Mouse (Mus musculus) kidney, adult 2 months (tissue): ENCODE data around the gene Senp7. TPM values are rescaled to one million over a fixed set of nuclear protein-coding genes. Genes with fewer than 3 reads are reported as not detected.
"Not testable (repeated sequence)": the region's sequence is repeated elsewhere in the genome, so short reads cannot be mapped to it uniquely, and the experiment has no call there.

Source experiments
- DNase-seq: peaks from one replicate; pipeline ENCODE4 v3.0.0; 2021
- H3K27ac ChIP-seq: fragments of 200-500 bp; 2 replicates; pipeline ENCODE4 v1.5.1; 2012; ENCODE audit warnings: low read depth, low read length, control low read depth, inconsistent platforms; ENCODE audit not compliant: insufficient read depth
- H3K27me3 ChIP-seq: fragments of 200-500 bp; replicated peaks from 2 replicates; pipeline ENCODE4 v1.6.1; 2012; ENCODE audit warnings: mild to moderate bottlenecking, moderate library complexity, low read length, inconsistent platforms; ENCODE audit not compliant: control insufficient read depth, insufficient read depth
- H3K36me3 ChIP-seq: fragments of 200-500 bp; 2 replicates; pipeline ENCODE4 v1.6.1; 2012; ENCODE audit warnings: mild to moderate bottlenecking, moderate library complexity, low read length, inconsistent platforms; ENCODE audit not compliant: control insufficient read depth, insufficient read depth
- H3K4me1 ChIP-seq: fragments of 200-500 bp; 2 replicates; pipeline ENCODE4 v1.6.1; 2011; ENCODE audit warnings: low read length; ENCODE audit not compliant: control insufficient read depth, insufficient read depth
- H3K4me3 ChIP-seq: fragments of 200-500 bp; 2 replicates; pipeline ENCODE4 v1.5.1; 2011; ENCODE audit warnings: mild to moderate bottlenecking, low read depth, low read length, control low read depth; ENCODE audit not compliant: insufficient read depth
- CTCF ChIP-seq: fragments of 200-500 bp; conservative IDR thresholded peaks from 2 replicates; pipeline ENCODE4 v1.5.1; 2011; ENCODE audit warnings: low read depth, mild to moderate bottlenecking, control low read depth, low read length, moderate library complexity, mixed read lengths; ENCODE audit not compliant: insufficient read depth, insufficient read length
- POLR2A ChIP-seq: fragments of 200-500 bp; IDR thresholded peaks from one replicate; pipeline ENCODE4 v1.6.1; 2011; ENCODE audit warnings: low read depth, low read length, control low read depth
- WGBS: fragments of 180-500 bp; shearing (Covaris S2); methylation state at CpG from one replicate; pipeline ENCODE4 v1.1.7; 2018; 5-methylcytosine and 5-hydroxymethylcytosine counted together
- polyA plus RNA-seq: library from polyadenylated mRNA; depleted of rRNA; stranded (reverse); fragments of >200 nt; gene quantifications from 2 replicates; pipeline ENCODE4 v1.2.3, GENCODE M21; 2012

The Senp7 gene
- polyA plus RNA-seq, 1 experiment = 3.1 TPM

DNA sequence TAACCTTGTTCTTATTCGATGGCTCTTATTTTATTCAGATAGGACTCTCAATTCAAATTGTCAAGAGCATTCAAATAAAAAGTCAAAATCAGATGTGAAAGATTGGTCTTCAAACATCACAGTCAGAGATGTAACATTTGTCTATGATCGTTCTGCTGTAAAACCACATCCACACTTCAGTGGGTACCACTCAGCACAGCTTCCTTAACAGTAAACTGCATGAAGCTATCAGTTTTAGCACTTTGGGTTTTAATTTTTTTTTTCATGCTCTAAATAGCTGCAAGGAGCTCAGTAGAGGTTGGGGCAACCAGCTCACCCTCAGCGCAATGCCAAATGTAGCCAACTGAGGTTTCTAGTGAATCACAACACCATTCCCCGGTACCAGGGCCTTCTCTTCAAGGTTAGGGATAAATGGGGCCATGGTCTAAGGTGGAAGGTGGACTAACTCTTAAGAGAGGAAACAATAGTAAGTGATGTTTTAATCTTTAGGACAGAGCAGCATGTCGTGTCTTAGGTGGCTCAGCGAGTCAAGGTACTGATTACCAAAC is 20.5 kb downstream of the Senp7 start:
- no peaks in the 10 kb centered on the region for H3K27me3 ChIP-seq
- no peak for DNase-seq
- H3K36me3 ChIP-seq = no peaks in the 10 kb centered on the region
- 88% methylated on average over 6 of the region's 6 CpGs for WGBS
- TF ChIP-seq CTCF = no peak
- TF ChIP-seq POLR2A = no peak
- no peaks in the 10 kb centered on the region for H3K4me1 ChIP-seq
- no peak overlapping the region for H3K27ac ChIP-seq
- H3K4me3 ChIP-seq = no peak overlapping the region

DNA sequence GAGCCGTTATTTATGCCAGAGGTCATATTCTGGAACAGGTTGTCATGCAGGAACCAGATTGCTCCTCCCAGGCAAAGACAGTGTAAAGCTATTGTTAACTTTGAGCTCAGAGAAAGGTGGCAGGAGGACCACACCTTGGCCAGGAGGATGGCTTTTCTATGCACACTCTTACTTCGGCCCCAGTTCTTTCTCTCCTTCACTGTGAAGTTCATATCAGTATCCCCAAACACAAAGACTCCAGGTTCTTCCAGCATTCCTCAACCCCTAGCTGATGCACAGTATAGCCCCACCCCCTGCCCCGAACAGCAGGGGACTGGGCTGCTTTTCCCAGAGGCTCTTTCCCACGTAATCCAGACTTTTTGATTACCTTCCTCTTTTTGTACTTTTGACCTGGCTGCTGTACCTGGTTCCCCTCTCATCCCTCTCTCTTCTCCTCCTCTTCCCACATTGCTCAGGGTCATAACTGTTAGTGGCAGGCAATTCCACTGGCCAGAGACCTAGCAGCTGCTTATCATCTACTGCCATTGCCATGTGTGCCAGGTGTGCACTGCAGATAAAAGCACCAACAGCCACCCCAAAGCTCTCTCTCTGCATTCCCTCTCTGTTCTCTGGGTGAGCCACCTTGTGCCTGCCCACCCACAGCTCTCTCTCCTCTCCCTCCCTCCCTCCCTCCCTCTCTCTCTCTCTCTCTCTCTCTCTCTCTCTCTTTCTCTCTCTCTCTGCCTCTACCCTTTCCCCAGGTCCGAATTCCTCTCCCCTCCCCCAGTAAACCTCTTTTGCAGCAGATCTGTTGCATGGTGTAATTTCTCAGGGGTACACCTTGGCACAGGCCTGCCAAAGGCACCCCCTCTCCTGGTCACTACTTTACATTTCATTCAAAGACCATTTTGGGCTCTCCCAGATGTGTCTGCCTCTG is 23.4 kb downstream of the Senp7 start:
- no peak for DNase-seq
- no peaks in the 10 kb centered on the region for H3K36me3 ChIP-seq
- H3K27ac ChIP-seq = no peak overlapping the region
- no peak overlapping the region for H3K4me3 ChIP-seq
- H3K4me1 ChIP-seq = no peaks in the 10 kb centered on the region
- H3K27me3 ChIP-seq = no peaks in the 10 kb centered on the region
- 55% methylated on average over 5 of the region's 5 CpGs for WGBS
- no peak for TF ChIP-seq POLR2A
- TF ChIP-seq CTCF = no peak

- TF ChIP-seq POLR2A (no peak), CTCF (no peak)
- no peak overlapping the region for H3K27ac ChIP-seq
- no peak overlapping the region for H3K4me3 ChIP-seq
- H3K27me3 ChIP-seq = no peaks in the 10 kb centered on the region
- no peak for DNase-seq
- no peaks in the 10 kb centered on the region for H3K36me3 ChIP-seq
- no peaks in the 10 kb centered on the region for H3K4me1 ChIP-seq
- 61% methylated on average over 6 of the region's 6 CpGs for WGBS
These were observed 24.4 kb downstream of the Senp7 start for GRCm38 (mm10) chr16:56072533-56072932.

- H3K4me1 ChIP-seq, DNase-seq, H3K4me3 ChIP-seq, H3K36me3 ChIP-seq, H3K27me3 ChIP-seq, H3K27ac ChIP-seq: not testable (repeated sequence)
- WGBS = 89% methylated on average over 6 of the region's 6 CpGs
These were observed 25.0 kb downstream of the Senp7 start for GRCm38 (mm10) chr16:56073150-56073549.

- no peaks in the 10 kb centered on the region for H3K4me1 ChIP-seq
- no peak overlapping the region for H3K27ac ChIP-seq
- no peak for DNase-seq
- TF ChIP-seq POLR2A = no peak
- no peak for TF ChIP-seq CTCF
- H3K27me3 ChIP-seq = no peaks in the 10 kb centered on the region
- WGBS = 97% methylated on average over 1 of the region's 1 CpGs
- H3K36me3 ChIP-seq = no peaks in the 10 kb centered on the region; the same call in 1 of the 2 replicates
- no peak overlapping the region for H3K4me3 ChIP-seq
These were observed 26.0 kb downstream of the Senp7 start for GRCm38 (mm10) chr16:56074122-56074521.

DNA sequence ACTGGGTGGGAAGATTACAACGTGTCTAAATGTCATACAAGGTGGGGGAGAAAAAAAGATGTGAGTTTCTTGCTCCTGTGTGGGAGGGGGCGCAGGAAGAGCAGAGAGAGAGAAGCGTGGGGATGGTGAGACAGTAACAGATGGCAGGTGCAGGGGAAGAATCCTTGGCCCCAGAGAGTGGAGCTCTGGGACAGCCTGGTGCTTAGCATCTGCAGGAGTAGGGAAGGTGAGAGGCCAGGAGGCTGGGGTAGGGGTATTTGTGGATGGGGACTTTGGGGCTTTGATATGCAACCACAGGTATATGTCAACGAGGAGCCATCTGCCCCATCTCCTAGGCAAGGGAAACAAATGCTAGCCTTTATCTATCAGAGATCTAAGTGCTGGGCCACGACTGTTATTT is 26.4 kb downstream of the Senp7 start:
- DNase-seq = no peak
- H3K27ac ChIP-seq = no peak overlapping the region
- no peaks in the 10 kb centered on the region; the same call in 1 of the 2 replicates for H3K36me3 ChIP-seq
- H3K4me3 ChIP-seq = no peak overlapping the region
- H3K27me3 ChIP-seq = no peaks in the 10 kb centered on the region
- TF ChIP-seq POLR2A = no peak
- TF ChIP-seq CTCF = no peak
- 74% methylated on average over 5 of the region's 5 CpGs for WGBS
- no peaks in the 10 kb centered on the region for H3K4me1 ChIP-seq
